Mouse (Mus musculus): ENCODE data around the gene Engase. TPM values are rescaled to one million over a fixed set of nuclear protein-coding genes. Genes with fewer than 3 reads are reported as not detected.

Engase gene
- 8.0 TPM for polyA plus RNA-seq (2017; shearing (Covaris generic))

DNA sequence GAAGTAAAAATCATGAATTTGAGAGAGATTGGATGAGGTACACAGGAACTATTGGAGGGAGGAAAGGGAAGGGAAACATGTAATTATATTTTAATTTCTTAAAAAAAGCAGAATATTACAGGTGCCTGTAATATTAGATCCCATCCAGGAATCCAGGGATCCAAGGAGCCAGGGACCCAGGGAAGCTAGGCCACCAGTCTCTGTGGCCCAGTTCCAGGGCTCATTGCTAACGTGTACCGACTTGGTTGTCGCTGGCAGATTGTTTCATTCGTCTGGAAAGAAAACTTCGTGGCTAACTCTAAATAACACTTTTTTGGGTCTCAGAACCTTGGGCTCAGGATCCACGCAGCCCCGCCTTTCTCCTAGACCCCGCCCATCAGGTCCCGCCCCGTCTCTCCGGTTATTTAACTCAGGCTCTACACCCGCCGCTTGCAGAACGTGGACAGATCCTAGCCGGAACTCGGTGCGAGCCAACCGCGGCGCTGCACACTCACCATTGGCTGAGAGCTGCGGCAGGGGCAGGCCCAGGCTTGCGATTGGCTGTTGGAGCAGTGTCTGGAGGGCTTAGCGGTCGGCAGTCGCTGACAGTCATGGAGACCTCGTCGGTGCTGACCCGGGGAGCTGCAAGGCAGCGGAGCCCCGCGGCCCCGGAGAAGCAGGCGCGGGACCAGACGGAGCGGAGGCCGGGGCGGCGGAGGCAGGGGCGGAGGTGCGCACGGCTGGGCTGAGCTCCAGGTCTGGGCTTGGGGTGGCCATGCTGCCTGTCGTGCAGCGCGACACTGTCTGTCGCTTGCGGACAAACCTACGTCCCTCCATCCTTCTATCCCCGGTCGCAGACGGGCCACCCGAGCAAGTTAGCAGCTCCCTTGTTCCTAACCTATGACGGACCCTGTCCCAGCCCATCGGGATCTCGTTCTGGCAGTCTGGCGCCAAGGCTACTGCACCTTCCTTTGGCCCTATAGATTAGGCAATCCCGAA lies at the start of gene Engase:
Engase (plus strand) TSS at position 434 of the 978 bp plus-strand sequence.

DNA sequence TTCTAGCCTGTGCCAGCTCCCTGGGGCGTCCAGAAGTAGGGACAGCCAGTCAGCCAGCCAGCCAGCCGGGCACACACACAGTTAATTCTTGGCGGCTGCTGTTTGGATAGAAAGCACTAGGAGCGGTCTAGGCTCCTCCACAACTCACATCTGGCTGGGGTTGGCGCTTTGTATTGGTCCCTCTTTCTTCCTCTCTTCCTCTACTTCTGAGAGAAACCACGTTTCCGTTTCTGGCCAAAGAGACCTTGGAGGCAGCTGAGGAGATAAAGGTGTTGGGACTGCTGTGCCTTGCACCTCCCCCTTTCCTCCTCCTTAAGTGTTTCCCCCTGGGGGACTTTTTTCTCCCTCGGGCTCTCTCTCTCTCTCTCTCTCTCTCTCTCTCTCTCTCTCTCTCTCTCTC lies 48.6 kb upstream of the Engase start, which contains the start of gene C1qtnf1:
C1qtnf1 (plus strand) TSS at position 218 of the 400 bp plus-strand sequence.

Other genes with a start within 250 kb of the Engase start
- 209 TPM for gene Cyth1, start 228.2 kb upstream of the Engase start, polyA plus RNA-seq (2017; shearing (Covaris generic))
- gene Usp36, start 186.6 kb upstream of the Engase start, polyA plus RNA-seq (2017; shearing (Covaris generic)) = 58.1 TPM
- gene Cep295nl, start 134.3 kb upstream of the Engase start, polyA plus RNA-seq (2017; shearing (Covaris generic)) = not detected
- 12.6 TPM for gene Timp2, start 121.1 kb upstream of the Engase start, polyA plus RNA-seq (2017; shearing (Covaris generic))
- gene Lgals3bp, start 74.7 kb upstream of the Engase start, polyA plus RNA-seq (2017; shearing (Covaris generic)) = 83.4 TPM
- 44.2 TPM for gene Cant1, start 57.7 kb upstream of the Engase start, polyA plus RNA-seq (2017; shearing (Covaris generic))
- gene C1qtnf1, start 48.6 kb upstream of the Engase start, polyA plus RNA-seq (2017; shearing (Covaris generic)) = not detected